Comparison of ENCODE assay signal across 8 mouse cellular contexts in genomic region chr3:87920270-87920943, GRCm38 (mm10). TPM values are rescaled to one million over a fixed set of nuclear protein-coding genes. Genes with fewer than 3 reads are reported as not detected.
DNase-seq lines count a peak whose midpoint lies in the region; ATAC-seq lines count a peak whose summit lies in the region.
"Had no signal": no experiment of that assay in that cellular context is flagged by ENCODE, and none has a peak within 500 bp of the region (broad histone marks: within the 10 kb centered on the region; RNA-seq: fewer than 3 reads in every experiment).

No protein-coding gene starts in this region.

- H3K27me3 ChIP-seq in lung, embryonic 15.5 days = no peaks in the 10 kb centered on the region
- no peaks in the 10 kb centered on the region for H3K27me3 ChIP-seq in forebrain, embryonic 11.5 days (ENCODE audit: control insufficient read depth, insufficient read depth, low read length)
- no peaks in the 10 kb centered on the region for H3K27me3 ChIP-seq in limb, embryonic 12.5 days
- H3K27me3 ChIP-seq in stomach, embryonic 14.5 days (ENCODE audit: control insufficient read depth, insufficient read depth, low read length) = no peaks in the 10 kb centered on the region

- H3K27ac ChIP-seq in lung, embryonic 15.5 days = no peak overlapping the region
- no peak overlapping the region for H3K27ac ChIP-seq in forebrain, embryonic 11.5 days (ENCODE audit: low read depth, low read length)
- no peak overlapping the region for H3K27ac ChIP-seq in limb, embryonic 12.5 days
- no peak overlapping the region; the same call in 1 of the 2 replicates for H3K27ac ChIP-seq in stomach, embryonic 14.5 days (ENCODE audit: low read length)

- 62% methylated on average over 9 of the region's 9 CpGs for WGBS in lung, embryonic 15.5 days
- 68% methylated on average over 9 of the region's 9 CpGs for WGBS in forebrain, embryonic 11.5 days
- WGBS in limb, embryonic 12.5 days = 65% methylated on average over 9 of the region's 9 CpGs
- 67% methylated on average over 9 of the region's 9 CpGs for WGBS in stomach, embryonic 14.5 days

- H3K36me3 ChIP-seq in lung, embryonic 15.5 days = peaks cover 57% of the 10 kb centered on the region
- peaks cover 6% of the 10 kb centered on the region for H3K36me3 ChIP-seq in forebrain, embryonic 11.5 days (ENCODE audit: control insufficient read depth, insufficient read depth, low read length)
- peaks cover 62% of the 10 kb centered on the region for H3K36me3 ChIP-seq in limb, embryonic 12.5 days
- H3K36me3 ChIP-seq in stomach, embryonic 14.5 days (ENCODE audit: control insufficient read depth, insufficient read depth, low read length) = peaks cover 47% of the 10 kb centered on the region

- no peak for ATAC-seq in lung, embryonic 15.5 days (ENCODE audit: borderline replicate concordance, extremely low read depth, low FRiP score, low TSS enrichment)
- ATAC-seq in forebrain, embryonic 11.5 days (replicated peaks; ENCODE audit: low FRiP score) = no peak
- ATAC-seq in limb, embryonic 12.5 days (ENCODE audit: insufficient number of reproducible peaks, insufficient read depth, low FRiP score, low TSS enrichment, low read depth) = no peak
- no peak for ATAC-seq in stomach, embryonic 14.5 days (ENCODE audit: insufficient number of reproducible peaks, insufficient read depth, low FRiP score, low read depth)

- H3K9ac ChIP-seq in lung, embryonic 15.5 days = peak overlapping the region; percentile 71
- peak overlapping the region; percentile 71; the same call in 1 of the 2 replicates for H3K9ac ChIP-seq in forebrain, embryonic 11.5 days (ENCODE audit: low read length)
- H3K9ac ChIP-seq in limb, embryonic 12.5 days (replicated peaks) = peak overlapping the region; percentile 68; the same call in 1 of the 2 replicates
- H3K9ac ChIP-seq in stomach, embryonic 14.5 days (replicated peaks; ENCODE audit: low read depth, low read length) = peak overlapping the region; percentile 67; the same call in 1 of the 2 replicates

- DNase-seq in lung, postnatal 36 days = no peak
- DNase-seq in forebrain, embryonic 11.5 days (ENCODE audit: low spot score) = no peak
- no peak for DNase-seq in layer of hippocampus, postnatal 14 days (ENCODE audit: low spot score in 2 of 2)
- no peak for DNase-seq in urinary bladder, postnatal 4 days (ENCODE audit: low spot score in 2 of 2)
- DNase-seq: adrenal gland, adult 2 months had no signal

- peak overlapping the region; percentile 79 for H3K4me2 ChIP-seq in lung, embryonic 15.5 days
- H3K4me2 ChIP-seq in forebrain, embryonic 11.5 days (ENCODE audit: low read depth, low read length, severe bottlenecking) = peak overlapping the region; percentile 73
- H3K4me2 ChIP-seq in limb, embryonic 12.5 days = peak overlapping the region; percentile 86
- peak overlapping the region; percentile 76 for H3K4me2 ChIP-seq in stomach, embryonic 14.5 days (replicated peaks; ENCODE audit: low read depth, low read length)

- peak overlapping the region; percentile 76 for H3K4me3 ChIP-seq in lung, embryonic 15.5 days
- peak overlapping the region; percentile 68 for H3K4me3 ChIP-seq in forebrain, embryonic 11.5 days (ENCODE audit: low read depth, low read length)
- peak overlapping the region; percentile 58 for H3K4me3 ChIP-seq in limb, embryonic 12.5 days (replicated peaks)
- H3K4me3 ChIP-seq in stomach, embryonic 14.5 days (ENCODE audit: low read depth, low read length) = peak overlapping the region; percentile 72

- peaks cover 15% of the 10 kb centered on the region for H3K4me1 ChIP-seq in lung, embryonic 15.5 days
- H3K4me1 ChIP-seq in forebrain, embryonic 11.5 days (replicated peaks; ENCODE audit: control insufficient read depth, insufficient read depth, low read length) = peaks cover 6% of the 10 kb centered on the region; the same call in 1 of the 2 replicates
- peaks cover 8% of the 10 kb centered on the region for H3K4me1 ChIP-seq in limb, embryonic 12.5 days (replicated peaks)
- H3K4me1 ChIP-seq in stomach, embryonic 14.5 days (ENCODE audit: control insufficient read depth, insufficient read depth, low read length) = 0 out of 2 replicates have a peak, but pooled peaks cover 3% of the 10 kb centered on the region

- H3K9me3 ChIP-seq in lung, embryonic 15.5 days = no peaks in the 10 kb centered on the region
- no peaks in the 10 kb centered on the region for H3K9me3 ChIP-seq in forebrain, embryonic 11.5 days (ENCODE audit: control insufficient read depth, low read length)
- H3K9me3 ChIP-seq in limb, embryonic 12.5 days = no peaks in the 10 kb centered on the region
- no peaks in the 10 kb centered on the region for H3K9me3 ChIP-seq in stomach, embryonic 14.5 days (ENCODE audit: control insufficient read depth, low read depth, low read length)

RNA-seq across cellular contexts. Expression of gene Mrpl24, which starts 1.1 kb away (rescaled TPM):
- polyA plus RNA-seq in lung, embryonic 15.5 days (2015; fragmentation: Nextera tagmentation; extraction: Ambion mirVana) = 70.5 and 70.9 TPM in 2 replicates
- 69.4 and 74.5 TPM in 2 replicates for polyA plus RNA-seq in forebrain, embryonic 11.5 days (2014; fragmentation: Nextera tagmentation; extraction: Ambion mirVana)
- 80.4 and 85.9 TPM in 2 replicates for polyA plus RNA-seq in limb, embryonic 12.5 days (2016; fragmentation: Nextera tagmentation; extraction: Ambion mirVana)
- polyA plus RNA-seq in stomach, embryonic 14.5 days (2014; fragmentation: Nextera tagmentation; extraction: Ambion mirVana) = 73.5 and 75.5 TPM in 2 replicates
- total RNA-seq in layer of hippocampus, postnatal 14 days (2021) = 10 to 100 TPM; 50.3 to 55.4 TPM

RNA-seq across cellular contexts. Expression of gene Isg20l2, which starts 9.7 kb away (rescaled TPM):
- polyA plus RNA-seq in lung, embryonic 15.5 days (2015; fragmentation: Nextera tagmentation; extraction: Ambion mirVana) = 60.1 and 63.0 TPM in 2 replicates
- 73.9 and 78.7 TPM in 2 replicates for polyA plus RNA-seq in forebrain, embryonic 11.5 days (2014; fragmentation: Nextera tagmentation; extraction: Ambion mirVana)
- polyA plus RNA-seq in limb, embryonic 12.5 days (2016; fragmentation: Nextera tagmentation; extraction: Ambion mirVana) = 83.2 and 86.4 TPM in 2 replicates
- 31.9 and 35.4 TPM in 2 replicates for polyA plus RNA-seq in stomach, embryonic 14.5 days (2014; fragmentation: Nextera tagmentation; extraction: Ambion mirVana)
- 10 to 100 TPM; 15.0 to 16.4 TPM for total RNA-seq in layer of hippocampus, postnatal 14 days (2021)

RNA-seq across cellular contexts. Expression of gene Rrnad1, which starts 10.1 kb away (rescaled TPM):
- polyA plus RNA-seq in lung, embryonic 15.5 days (2015; fragmentation: Nextera tagmentation; extraction: Ambion mirVana) = 18.3 and 18.5 TPM in 2 replicates
- polyA plus RNA-seq in forebrain, embryonic 11.5 days (2014; fragmentation: Nextera tagmentation; extraction: Ambion mirVana) = 22.2 and 23.2 TPM in 2 replicates
- polyA plus RNA-seq in limb, embryonic 12.5 days (2016; fragmentation: Nextera tagmentation; extraction: Ambion mirVana) = 22.4 and 26.5 TPM in 2 replicates
- polyA plus RNA-seq in stomach, embryonic 14.5 days (2014; fragmentation: Nextera tagmentation; extraction: Ambion mirVana) = 17.9 and 20.0 TPM in 2 replicates
- 10 to 100 TPM; 19.0 to 22.8 TPM for total RNA-seq in layer of hippocampus, postnatal 14 days (2021)

RNA-seq across cellular contexts. Expression of gene Hdgf, which starts 14.3 kb away (rescaled TPM):
- 258 and 260 TPM in 2 replicates for polyA plus RNA-seq in lung, embryonic 15.5 days (2015; fragmentation: Nextera tagmentation; extraction: Ambion mirVana)
- polyA plus RNA-seq in forebrain, embryonic 11.5 days (2014; fragmentation: Nextera tagmentation; extraction: Ambion mirVana) = 325 and 329 TPM in 2 replicates
- 286 and 294 TPM in 2 replicates for polyA plus RNA-seq in limb, embryonic 12.5 days (2016; fragmentation: Nextera tagmentation; extraction: Ambion mirVana)
- polyA plus RNA-seq in stomach, embryonic 14.5 days (2014; fragmentation: Nextera tagmentation; extraction: Ambion mirVana) = 119 and 135 TPM in 2 replicates
- total RNA-seq in layer of hippocampus, postnatal 14 days (2021) = 100 to 1,000 TPM; 119 to 122 TPM

RNA-seq across cellular contexts. Expression of gene Crabp2, which starts 28.1 kb away (rescaled TPM):
- 8.1 and 10.4 TPM in 2 replicates for polyA plus RNA-seq in lung, embryonic 15.5 days (2015; fragmentation: Nextera tagmentation; extraction: Ambion mirVana)
- 409 and 417 TPM in 2 replicates for polyA plus RNA-seq in forebrain, embryonic 11.5 days (2014; fragmentation: Nextera tagmentation; extraction: Ambion mirVana)
- 614 and 667 TPM in 2 replicates for polyA plus RNA-seq in limb, embryonic 12.5 days (2016; fragmentation: Nextera tagmentation; extraction: Ambion mirVana)
- polyA plus RNA-seq in stomach, embryonic 14.5 days (2014; fragmentation: Nextera tagmentation; extraction: Ambion mirVana) = 30.7 and 44.1 TPM in 2 replicates
- total RNA-seq in layer of hippocampus, postnatal 14 days (2021) = 1 to 10 TPM; 2.0 to 2.2 TPM
- polyA plus RNA-seq: adrenal gland, adult 2 months had no signal
